Comparison of ENCODE assay signal across 20 mouse cellular contexts in genomic region chr6:100667644-100668043, GRCm38 (mm10). TPM values are rescaled to one million over a fixed set of nuclear protein-coding genes. Genes with fewer than 3 reads are reported as not detected.
DNase-seq lines count a peak whose midpoint lies in the region; ATAC-seq and TF ChIP-seq lines count a peak whose summit lies in the region.
"Had no signal": no experiment of that assay in that cellular context is flagged by ENCODE, and none has a peak within 500 bp of the region (broad histone marks: within the 10 kb centered on the region; RNA-seq: fewer than 3 reads in every experiment).

No protein-coding gene starts in this region.

- H3K27me3 ChIP-seq in intestine, postnatal 0 days (replicated peaks; ENCODE audit: control insufficient read depth, insufficient read depth, low read length) = no peaks in the 10 kb centered on the region
- no peaks in the 10 kb centered on the region for H3K27me3 ChIP-seq in intestine, embryonic 15.5 days (replicated peaks)
- H3K27me3 ChIP-seq in lung, postnatal 0 days (replicated peaks; ENCODE audit: insufficient read depth, low read length) = no peaks in the 10 kb centered on the region
- no peaks in the 10 kb centered on the region for H3K27me3 ChIP-seq in CH12.LX (replicated peaks)
- peaks cover 5% of the 10 kb centered on the region; the same call in 1 of the 2 replicates for H3K27me3 ChIP-seq in limb, embryonic 10.5 days (ENCODE audit: low read depth, poor library complexity, severe bottlenecking)
- H3K27me3 ChIP-seq: megakaryocyte, embryonic 14.5 days had no signal

- dilution Hi-C loops in CH12.LX (cut with MboI; ENCODE audit: extremely low pct_ligation_motif_present, extremely low pct_unique_long_range_greater_than_20kb, low sequenced_read_pairs) = no loop called here

- H3K4me1 ChIP-seq in intestine, postnatal 0 days (replicated peaks; ENCODE audit: control insufficient read depth, insufficient read depth, low read length) = no peaks in the 10 kb centered on the region
- H3K4me1 ChIP-seq in intestine, embryonic 15.5 days (replicated peaks) = peaks cover 10% of the 10 kb centered on the region
- peaks cover 3% of the 10 kb centered on the region; the same call in 1 of the 2 replicates for H3K4me1 ChIP-seq in lung, postnatal 0 days (ENCODE audit: insufficient read depth, low read depth, low read length)
- H3K4me1 ChIP-seq in CH12.LX (ENCODE audit: control insufficient read depth in 1 of 2, insufficient read depth in 2 of 2) = peaks cover 7 to 24% of the 10 kb centered on the region in 2 experiments
- H3K4me1 ChIP-seq in limb, embryonic 10.5 days = peaks cover 12% of the 10 kb centered on the region

- peak; percentile 22 for TF ChIP-seq RAD21 in CH12.LX (IDR thresholded peaks at IDR 0.05; ENCODE audit: low read depth, low read length)

- peaks cover 14% of the 10 kb centered on the region; the same call in 1 of the 2 replicates for H3K79me2 ChIP-seq in CH12.LX (replicated peaks; ENCODE audit: control insufficient read depth, extremely low read depth, insufficient read depth, poor library complexity, severe bottlenecking)

- DNase-seq in lung, postnatal 0 days (ENCODE audit: low spot score) = no peak
- no peak for DNase-seq in lung, postnatal 4 days
- no peak for DNase-seq in CH12.LX (ENCODE audit: extremely low read depth)
- peak; percentile 27 for DNase-seq in limb, embryonic 10.5 days (ENCODE audit: low spot score)
- DNase-seq in right cerebral cortex, postnatal 14 days = no peak
- DNase-seq: adrenal gland, postnatal 36 days; cerebellum, adult 11-12 months; cerebellum, postnatal 36 days; gastrocnemius, postnatal 14 days; kidney, adult 9 months; lung, adult 2 months; thymus, postnatal 14 days had no signal

- no peak for TF ChIP-seq POLR2A in CH12.LX (IDR thresholded peaks at IDR 0.05; ENCODE audit: low read depth, low read length)

- in situ Hi-C loops in CH12.LX (cut with MboI; ENCODE audit: low pct_ligation_motif_present, low pct_unique_long_range_greater_than_20kb, low sequenced_read_pairs) = loop anchor here (5.0 kb wide), 1 partner anchor 205 kb away; no protein-coding TSS in a partner anchor

- no peak overlapping the region for H3K9ac ChIP-seq in intestine, postnatal 0 days (ENCODE audit: low read depth, low read length)
- no peak overlapping the region for H3K9ac ChIP-seq in intestine, embryonic 15.5 days
- H3K9ac ChIP-seq in lung, postnatal 0 days (replicated peaks; ENCODE audit: low read depth) = no peak overlapping the region
- no peak overlapping the region for H3K9ac ChIP-seq in CH12.LX (ENCODE audit: insufficient read depth, low read depth)
- H3K9ac ChIP-seq: forebrain, embryonic 12.5 days had no signal

- peak; percentile 35 for TF ChIP-seq CTCF in intestine, postnatal 0 days (IDR thresholded peaks at IDR 0.05; ENCODE audit: low read depth)
- peak; percentile 22; the same call in 1 of the 2 replicates for TF ChIP-seq CTCF in lung, postnatal 0 days (IDR thresholded peaks at IDR 0.05)
- TF ChIP-seq CTCF in CH12.LX (conservative IDR thresholded peaks at IDR 0.05 in 1 of 2, IDR thresholded peaks at IDR 0.05 in 1 of 2; ENCODE audit: low read depth in 2 of 2, low read length in 2 of 2) = peak in 1 of 2 experiments; percentile 43; a peak in 2 of 4 replicates

- H3K36me3 ChIP-seq in intestine, postnatal 0 days (ENCODE audit: control insufficient read depth, insufficient read depth) = peaks cover 16% of the 10 kb centered on the region
- H3K36me3 ChIP-seq in intestine, embryonic 15.5 days = peaks cover 12% of the 10 kb centered on the region; the same call in 1 of the 2 replicates
- 0 out of 2 replicates have a peak, but pooled peaks cover 11% of the 10 kb centered on the region for H3K36me3 ChIP-seq in lung, postnatal 0 days (ENCODE audit: insufficient read depth, low read length)
- peaks cover 27 to 57% of the 10 kb centered on the region in 2 experiments for H3K36me3 ChIP-seq in CH12.LX (replicated peaks in 1 of 2; ENCODE audit: control insufficient read depth in 1 of 2, insufficient read depth in 1 of 2, low read length in 1 of 2)
- peaks cover 29% of the 10 kb centered on the region for H3K36me3 ChIP-seq in limb, embryonic 10.5 days

- H3K9me3 ChIP-seq in intestine, postnatal 0 days (ENCODE audit: control insufficient read depth) = no peaks in the 10 kb centered on the region
- no peaks in the 10 kb centered on the region for H3K9me3 ChIP-seq in intestine, embryonic 15.5 days
- H3K9me3 ChIP-seq in lung, postnatal 0 days (ENCODE audit: low read length) = no peaks in the 10 kb centered on the region
- no peaks in the 10 kb centered on the region for H3K9me3 ChIP-seq in CH12.LX (replicated peaks; ENCODE audit: low read length)
- H3K9me3 ChIP-seq in limb, embryonic 10.5 days (replicated peaks) = no peaks in the 10 kb centered on the region
- H3K9me3 ChIP-seq: forebrain, embryonic 12.5 days; G1E; hindbrain, embryonic 10.5 days; megakaryocyte, embryonic 14.5 days had no signal

- ATAC-seq in intestine, postnatal 0 days = no peak
- no peak for ATAC-seq in intestine, embryonic 15.5 days
- ATAC-seq in lung, postnatal 0 days = no peak
- ATAC-seq: CD4-positive, CD25-positive, alpha-beta regulatory T cell, adult 4 months; midbrain, embryonic 16.5 days had no signal

- 73% methylated on average over 8 of the region's 8 CpGs for WGBS in intestine, postnatal 0 days
- 78% methylated on average over 8 of the region's 8 CpGs for WGBS in intestine, embryonic 15.5 days
- WGBS in lung, postnatal 0 days = 67% methylated on average over 8 of the region's 8 CpGs
- WGBS in limb, embryonic 10.5 days = 93% methylated on average over 8 of the region's 8 CpGs

- no peak overlapping the region for H3K27ac ChIP-seq in intestine, postnatal 0 days (ENCODE audit: low read depth, low read length)
- H3K27ac ChIP-seq in intestine, embryonic 15.5 days = no peak overlapping the region
- no peak overlapping the region for H3K27ac ChIP-seq in lung, postnatal 0 days (ENCODE audit: low read length)
- no peak overlapping the region for H3K27ac ChIP-seq in CH12.LX (ENCODE audit: insufficient read depth, low read depth)
- no peak overlapping the region for H3K27ac ChIP-seq in limb, embryonic 10.5 days
- H3K27ac ChIP-seq: forebrain, embryonic 12.5 days; hindbrain, embryonic 10.5 days had no signal

- no peak overlapping the region for H3K4me2 ChIP-seq in intestine, postnatal 0 days (replicated peaks; ENCODE audit: low read depth)
- no peak overlapping the region for H3K4me2 ChIP-seq in intestine, embryonic 15.5 days (replicated peaks)
- no peak overlapping the region for H3K4me2 ChIP-seq in lung, postnatal 0 days (replicated peaks; ENCODE audit: low read depth, low read length)
- no peak overlapping the region for H3K4me2 ChIP-seq in CH12.LX (ENCODE audit: insufficient read depth, low read depth, poor library complexity, severe bottlenecking)
- H3K4me2 ChIP-seq: forebrain, embryonic 12.5 days had no signal

- TF ChIP-seq EP300 in lung, postnatal 0 days (IDR thresholded peaks at IDR 0.05) = no peak
- TF ChIP-seq EP300 in CH12.LX (IDR thresholded peaks at IDR 0.05; ENCODE audit: low read length) = no peak

- H3K4me3 ChIP-seq in intestine, postnatal 0 days (ENCODE audit: low read depth, low read length) = no peak overlapping the region
- no peak overlapping the region for H3K4me3 ChIP-seq in intestine, embryonic 15.5 days (replicated peaks)
- H3K4me3 ChIP-seq in lung, postnatal 0 days (ENCODE audit: low read depth, low read length) = no peak overlapping the region
- no peak overlapping the region for H3K4me3 ChIP-seq in CH12.LX (replicated peaks in 1 of 3; ENCODE audit: low read depth in 2 of 3, low read length in 2 of 3, poor library complexity in 1 of 3)
- no peak overlapping the region for H3K4me3 ChIP-seq in limb, embryonic 10.5 days
- H3K4me3 ChIP-seq: forebrain, embryonic 12.5 days; hindbrain, embryonic 10.5 days; megakaryocyte, embryonic 14.5 days had no signal

TF ChIP-seq in CH12.LX, 34 proteins besides CTCF, POLR2A, EP300 and RAD21:
- no peak for TF ChIP-seq BHLHE40 (IDR thresholded peaks at IDR 0.05; ENCODE audit: low read depth, low read length)
- no peak for TF ChIP-seq MAX (IDR thresholded peaks at IDR 0.05; ENCODE audit: low read length)
- TF ChIP-seq ELF1 (IDR thresholded peaks at IDR 0.05; ENCODE audit: low read depth, low read length) = no peak
- TF ChIP-seq JUND (conservative IDR thresholded peaks at IDR 0.05; ENCODE audit: low read depth, low read length) = no peak
- no peak for TF ChIP-seq ZKSCAN1 (IDR thresholded peaks at IDR 0.05; ENCODE audit: borderline replicate concordance, low read depth, low read length)
- no peak for TF ChIP-seq USF2 (conservative IDR thresholded peaks at IDR 0.05; ENCODE audit: low read depth, low read length)
- peak; percentile 36; the same call in 1 of the 2 replicates for TF ChIP-seq SMC3 (IDR thresholded peaks at IDR 0.05; ENCODE audit: low read depth, low read length)

RNA-seq across cellular contexts. Expression of gene Shq1, which starts 3.3 kb away (rescaled TPM):
- polyA plus RNA-seq in intestine, postnatal 0 days (2015; fragmentation: Nextera tagmentation; extraction: Ambion mirVana) = 4.8 and 5.8 TPM in 2 replicates
- polyA plus RNA-seq in intestine, embryonic 15.5 days (2015; fragmentation: Nextera tagmentation; extraction: Ambion mirVana) = 16.8 and 18.2 TPM in 2 replicates
- polyA plus RNA-seq in lung, postnatal 0 days (2015; fragmentation: Nextera tagmentation; extraction: Ambion mirVana) = 5.9 and 6.7 TPM in 2 replicates
- total RNA-seq in CH12.LX (2012; rRNA removed) = 26.6 and 30.4 TPM in 2 replicates
- 32.3 and 32.9 TPM in 2 replicates for total RNA-seq in CH12.LX (2014; rRNA removed)
- 30.2 and 32.3 TPM in 2 replicates for polyA plus RNA-seq in CH12.LX (2012; ENCODE audit: insufficient read length, low read depth)
- 21.8 and 22.9 TPM in 2 replicates for polyA plus RNA-seq in limb, embryonic 10.5 days (2016; fragmentation: Nextera tagmentation; extraction: Ambion mirVana)

RNA-seq across cellular contexts. Expression of gene Gxylt2, which starts 36.9 kb away (rescaled TPM):
- polyA plus RNA-seq in intestine, postnatal 0 days (2015; fragmentation: Nextera tagmentation; extraction: Ambion mirVana) = 0.12 and 0.26 TPM in 2 replicates
- polyA plus RNA-seq in intestine, embryonic 15.5 days (2015; fragmentation: Nextera tagmentation; extraction: Ambion mirVana) = 0.87 and 1.1 TPM in 2 replicates
- 2.2 and 2.8 TPM in 2 replicates for polyA plus RNA-seq in lung, postnatal 0 days (2015; fragmentation: Nextera tagmentation; extraction: Ambion mirVana)
- total RNA-seq in CH12.LX (2012; rRNA removed) (0.08 TPM in 1 of 2 replicates, not detected in the other), CH12.LX (2014; rRNA removed) (0.03 TPM in 1 of 2 replicates, not detected in the other)
- polyA plus RNA-seq in CH12.LX (2012; ENCODE audit: insufficient read length, low read depth) = not detected in 2 replicates
- 2.4 and 4.4 TPM in 2 replicates for polyA plus RNA-seq in limb, embryonic 10.5 days (2016; fragmentation: Nextera tagmentation; extraction: Ambion mirVana)
- polyA plus RNA-seq: G1E had no signal
